Mouse (Mus musculus): ENCODE measurements around the gene Podn. TPM values are rescaled to one million over a fixed set of nuclear protein-coding genes. Genes with fewer than 3 reads are reported as not detected.
"Not testable (repeated sequence)": the region's sequence is repeated elsewhere in the genome, so short reads cannot be mapped to it uniquely, and the experiment has no call there.

Podn gene
- 0.19 and 0.85 TPM in 2 replicates for polyA plus RNA-seq (2014; fragmentation: Nextera tagmentation; extraction: Ambion mirVana)

DNA sequence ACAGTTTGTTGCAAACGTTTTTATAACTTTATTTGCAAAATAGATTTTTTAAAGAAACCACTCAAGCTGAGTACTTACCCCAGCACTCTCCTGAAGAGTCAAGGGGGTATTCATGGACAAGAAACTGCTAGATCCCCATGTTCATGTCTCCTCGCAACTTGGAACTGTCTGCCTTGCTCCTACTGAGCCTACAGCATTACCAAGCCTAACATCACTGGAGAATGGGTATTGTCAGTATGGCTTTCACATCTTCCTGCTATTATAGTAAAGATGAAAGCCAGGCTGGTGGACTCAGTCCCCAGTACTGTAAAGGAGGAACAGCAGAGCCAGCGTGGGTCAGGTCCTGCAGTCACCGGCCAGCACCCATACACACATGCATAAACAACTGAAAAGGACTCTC, at the start of gene Podn:
Gene Podn, minus strand, starts transcription at position 101 of the 400 bp plus-strand sequence.
- H3K36me3 ChIP-seq (ENCODE audit: control insufficient read depth, insufficient read depth, low read length) = no peaks in the 10 kb centered on the region
- no peaks in the 10 kb centered on the region for H3K9me3 ChIP-seq (replicated peaks; ENCODE audit: control insufficient read depth, low read length)
- DNase-seq (ENCODE audit: low spot score) = no peak
- H3K27ac ChIP-seq (ENCODE audit: low read depth, low read length) = no peak within 1 kb of the TSS
- WGBS = 82% methylated on average over 4 of the region's 4 CpGs
- no peaks in the 10 kb centered on the region for H3K4me1 ChIP-seq (ENCODE audit: control insufficient read depth, insufficient read depth, low read length)
- H3K27me3 ChIP-seq (replicated peaks; ENCODE audit: control insufficient read depth, insufficient read depth, low read length) = no peaks in the 10 kb centered on the region
- ATAC-seq = no peak
- no peak within 1 kb of the TSS for H3K9ac ChIP-seq (ENCODE audit: low read length)
- H3K4me2 ChIP-seq (ENCODE audit: low read length) = no peak within 1 kb of the TSS
- no peak within 1 kb of the TSS for H3K4me3 ChIP-seq (ENCODE audit: low read depth, low read length)

DNA sequence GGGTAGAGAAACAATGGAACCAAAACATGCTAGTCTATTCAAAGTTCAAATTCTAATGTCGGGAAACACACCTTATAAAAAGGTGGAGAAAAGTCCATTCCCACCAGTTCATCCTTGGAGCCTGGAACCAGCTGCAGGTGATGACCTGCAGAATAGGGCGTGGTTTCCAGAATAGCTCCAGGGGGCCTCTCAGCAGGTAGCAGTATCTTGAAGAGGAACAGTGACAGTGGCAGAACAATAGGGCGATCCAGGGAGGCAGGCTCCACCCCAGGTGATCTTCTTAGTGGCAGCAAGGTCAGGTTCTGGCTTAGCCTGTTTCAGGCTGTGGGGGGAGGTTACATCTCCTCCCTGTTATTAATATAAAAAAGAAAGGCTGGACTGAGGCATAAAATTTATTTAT, 49.3 kb upstream of the Podn start:
- H3K4me3 ChIP-seq (ENCODE audit: low read depth, low read length); H3K4me1 ChIP-seq (ENCODE audit: control insufficient read depth, insufficient read depth, low read length); DNase-seq (ENCODE audit: low spot score); H3K9me3 ChIP-seq (replicated peaks; ENCODE audit: control insufficient read depth, low read length); H3K27me3 ChIP-seq (replicated peaks; ENCODE audit: control insufficient read depth, insufficient read depth, low read length); H3K36me3 ChIP-seq (ENCODE audit: control insufficient read depth, insufficient read depth, low read length); H3K9ac ChIP-seq (ENCODE audit: low read length); ATAC-seq; H3K4me2 ChIP-seq (ENCODE audit: low read length); H3K27ac ChIP-seq (ENCODE audit: low read depth, low read length): not testable (repeated sequence)
- 46% methylated on average over 3 of the region's 3 CpGs for WGBS

DNA sequence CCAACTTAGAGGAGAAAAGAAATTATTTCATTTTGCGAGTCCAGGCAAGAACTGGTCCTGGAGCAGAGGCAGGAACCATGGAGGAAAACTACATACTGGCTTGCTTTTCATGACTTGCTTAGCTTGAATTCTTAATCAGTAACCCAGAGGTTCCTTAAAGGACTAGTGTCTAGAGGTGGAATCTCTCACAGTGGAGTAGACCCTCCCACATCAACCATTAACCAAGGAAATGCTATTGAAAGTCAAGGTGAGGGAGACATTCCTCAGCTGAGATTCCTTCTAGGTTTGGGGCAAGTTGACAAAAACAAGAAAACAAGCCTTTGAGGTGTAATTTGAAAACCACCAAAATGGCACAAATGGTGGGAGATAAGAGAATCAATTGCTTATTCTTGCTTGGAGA, 48.6 kb upstream of the Podn start, which contains the start of gene Scp2:
Gene Scp2, minus strand, starts transcription at position 119 of the 400 bp plus-strand sequence.
- 85% methylated on average over 1 of the region's 1 CpGs for WGBS
- Histone ChIP-seq H3K4me2 (ENCODE audit: low read length) (no peak within 1 kb of the TSS), H3K27me3 (replicated peaks; ENCODE audit: control insufficient read depth, insufficient read depth, low read length) (no peaks in the 10 kb centered on the region), H3K27ac (ENCODE audit: low read depth, low read length) (no peak within 1 kb of the TSS), H3K9ac (ENCODE audit: low read length) (no peak within 1 kb of the TSS), H3K4me3 (ENCODE audit: low read depth, low read length) (no peak within 1 kb of the TSS), H3K36me3 (ENCODE audit: control insufficient read depth, insufficient read depth, low read length) (no peaks in the 10 kb centered on the region), H3K9me3 (replicated peaks; ENCODE audit: control insufficient read depth, low read length) (no peaks in the 10 kb centered on the region), H3K4me1 (ENCODE audit: control insufficient read depth, insufficient read depth, low read length) (no peaks in the 10 kb centered on the region)
- DNase-seq (ENCODE audit: low spot score) (no peak), ATAC-seq (no peak)

DNA sequence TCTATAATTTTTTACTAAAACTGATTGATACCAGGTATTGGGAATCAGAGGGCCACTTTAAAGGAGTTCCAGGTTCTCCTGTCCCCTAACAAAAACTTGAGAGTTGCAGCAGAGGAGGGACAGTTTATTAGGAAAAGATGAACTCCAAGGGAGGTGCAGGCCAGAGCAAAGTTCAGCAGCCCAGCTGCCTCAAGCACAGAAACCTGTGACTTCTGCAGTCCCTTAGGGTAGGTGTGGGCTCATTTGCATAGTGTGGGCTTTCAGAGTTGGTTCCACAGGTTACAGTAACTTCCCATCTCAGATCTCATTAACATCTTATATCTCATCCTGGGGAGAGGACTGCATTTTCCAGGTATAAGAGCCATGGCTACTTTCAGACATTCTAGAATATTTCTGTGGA, 47.5 kb upstream of the Podn start:
- H3K9ac ChIP-seq (ENCODE audit: low read length) = no peak overlapping the region
- no peak for DNase-seq (ENCODE audit: low spot score)
- H3K4me3 ChIP-seq (ENCODE audit: low read depth, low read length) = no peak overlapping the region
- H3K9me3 ChIP-seq (replicated peaks; ENCODE audit: control insufficient read depth, low read length) = no peaks in the 10 kb centered on the region
- no peak overlapping the region for H3K4me2 ChIP-seq (ENCODE audit: low read length)
- H3K27me3 ChIP-seq (replicated peaks; ENCODE audit: control insufficient read depth, insufficient read depth, low read length) = no peaks in the 10 kb centered on the region
- H3K27ac ChIP-seq (ENCODE audit: low read depth, low read length) = no peak overlapping the region
- no peak for ATAC-seq
- no peaks in the 10 kb centered on the region for H3K36me3 ChIP-seq (ENCODE audit: control insufficient read depth, insufficient read depth, low read length)
- no peaks in the 10 kb centered on the region for H3K4me1 ChIP-seq (ENCODE audit: control insufficient read depth, insufficient read depth, low read length)

DNA sequence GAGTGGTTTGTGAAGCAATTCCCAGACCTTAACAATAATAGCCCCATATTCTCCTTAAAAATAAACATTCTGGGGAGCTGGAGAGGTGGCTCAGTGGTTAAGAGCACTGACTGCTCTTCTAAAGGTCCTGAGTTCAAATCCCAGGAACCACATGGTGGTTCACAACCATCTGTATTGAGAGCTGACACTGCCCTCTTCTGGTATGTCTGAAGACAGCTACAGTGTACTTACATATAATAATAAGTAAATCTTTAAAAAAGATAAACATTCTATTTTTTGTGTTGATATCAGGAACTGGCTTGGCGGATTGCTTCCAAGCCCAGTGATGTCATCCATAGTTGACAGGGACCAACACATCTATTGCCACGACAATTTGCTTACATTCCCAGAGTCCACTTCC, 46.9 kb upstream of the Podn start:
- not testable (repeated sequence) for H3K36me3 ChIP-seq (ENCODE audit: control insufficient read depth, insufficient read depth, low read length); H3K4me2 ChIP-seq (ENCODE audit: low read length); H3K27ac ChIP-seq (ENCODE audit: low read depth, low read length); H3K9ac ChIP-seq (ENCODE audit: low read length); ATAC-seq; H3K4me1 ChIP-seq (ENCODE audit: control insufficient read depth, insufficient read depth, low read length); H3K9me3 ChIP-seq (replicated peaks; ENCODE audit: control insufficient read depth, low read length); H3K4me3 ChIP-seq (ENCODE audit: low read depth, low read length); DNase-seq (ENCODE audit: low spot score); H3K27me3 ChIP-seq (replicated peaks; ENCODE audit: control insufficient read depth, insufficient read depth, low read length)
- WGBS = 88% methylated on average over 2 of the region's 2 CpGs

DNA sequence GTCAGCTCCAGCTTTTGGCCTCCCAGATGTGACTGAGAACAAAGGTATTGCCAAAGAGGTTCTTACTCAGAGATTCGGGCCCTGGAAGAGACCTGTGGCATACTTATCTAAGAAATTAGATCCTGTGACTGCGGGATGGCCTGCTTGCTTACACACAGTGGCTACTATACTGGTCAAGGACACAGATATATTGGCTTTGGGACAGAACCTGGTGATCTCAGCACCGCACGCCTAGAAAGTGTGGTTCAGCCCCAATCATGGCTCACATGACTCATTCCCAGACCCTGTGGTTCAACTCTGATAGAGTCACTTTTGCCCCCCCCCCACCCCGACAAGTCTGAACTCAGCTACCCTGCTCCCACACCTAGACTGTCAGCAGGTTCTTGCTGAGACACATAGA, 40.7 kb upstream of the Podn start:
- Histone ChIP-seq H3K36me3 (ENCODE audit: control insufficient read depth, insufficient read depth, low read length) (no peaks in the 10 kb centered on the region), H3K9me3 (replicated peaks; ENCODE audit: control insufficient read depth, low read length) (no peaks in the 10 kb centered on the region), H3K27me3 (replicated peaks; ENCODE audit: control insufficient read depth, insufficient read depth, low read length) (no peaks in the 10 kb centered on the region), H3K27ac (ENCODE audit: low read depth, low read length) (no peak overlapping the region), H3K9ac (ENCODE audit: low read length) (no peak overlapping the region), H3K4me2 (ENCODE audit: low read length) (no peak overlapping the region), H3K4me3 (ENCODE audit: low read depth, low read length) (no peak overlapping the region), H3K4me1 (ENCODE audit: control insufficient read depth, insufficient read depth, low read length) (no peaks in the 10 kb centered on the region)
- WGBS = 90% methylated on average over 5 of the region's 5 CpGs
- DNase-seq (ENCODE audit: low spot score) = no peak
- no peak for ATAC-seq

DNA sequence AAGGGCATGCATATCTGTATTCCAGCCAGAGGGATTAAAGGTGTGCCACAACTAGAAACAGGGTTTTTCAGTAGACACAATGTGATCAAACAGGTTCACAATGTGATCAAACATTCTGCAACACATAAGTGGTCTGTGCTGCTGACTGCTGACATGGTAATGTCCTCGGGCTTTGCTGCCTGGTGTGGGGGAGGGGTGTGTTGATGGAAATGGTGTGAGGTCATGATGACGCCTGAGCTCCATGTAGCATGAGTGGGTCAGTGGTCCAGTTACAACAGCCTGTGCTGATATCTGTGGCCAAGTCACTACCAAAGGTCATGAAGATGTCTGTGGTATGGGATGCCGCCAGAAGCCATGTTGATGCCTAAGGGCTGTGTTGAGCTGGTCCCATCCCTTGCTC, 34.2 kb upstream of the Podn start:
- no peaks in the 10 kb centered on the region for H3K4me1 ChIP-seq (ENCODE audit: control insufficient read depth, insufficient read depth, low read length)
- 83% methylated on average over 3 of the region's 3 CpGs for WGBS

DNA sequence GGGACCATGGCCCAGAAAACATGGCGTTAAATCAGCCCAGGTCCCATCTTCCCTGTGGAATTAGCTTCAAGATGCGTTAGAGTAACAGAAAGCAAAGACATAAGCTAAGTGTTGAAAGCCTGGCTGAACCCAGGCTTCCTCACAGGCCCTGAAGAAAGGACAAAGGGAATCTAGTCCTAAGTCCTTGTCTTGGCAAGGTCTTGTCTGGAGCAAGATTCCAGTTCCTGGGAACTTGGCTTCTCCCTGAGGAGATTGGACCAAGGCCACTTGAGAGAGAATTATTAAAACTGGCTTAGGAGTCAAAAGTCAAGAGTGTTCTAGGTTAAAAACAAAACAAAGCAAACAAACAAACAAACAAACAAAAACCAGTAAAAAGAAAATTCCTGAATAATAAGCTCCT, 32.1 kb upstream of the Podn start:
- DNase-seq (ENCODE audit: low spot score) (no peak), ATAC-seq (no peak)
- Histone ChIP-seq H3K9ac (ENCODE audit: low read length) (no peak overlapping the region), H3K4me2 (ENCODE audit: low read length) (no peak overlapping the region), H3K9me3 (replicated peaks; ENCODE audit: control insufficient read depth, low read length) (no peaks in the 10 kb centered on the region), H3K4me3 (ENCODE audit: low read depth, low read length) (no peak overlapping the region), H3K27me3 (replicated peaks; ENCODE audit: control insufficient read depth, insufficient read depth, low read length) (no peaks in the 10 kb centered on the region), H3K27ac (ENCODE audit: low read depth, low read length) (no peak overlapping the region), H3K4me1 (ENCODE audit: control insufficient read depth, insufficient read depth, low read length) (no peaks in the 10 kb centered on the region), H3K36me3 (ENCODE audit: control insufficient read depth, insufficient read depth, low read length) (no peaks in the 10 kb centered on the region)
- 93% methylated on average over 2 of the region's 2 CpGs for WGBS

More for the DNA sequence above, 34.2 kb upstream of the Podn start:
- ATAC-seq (no peak), DNase-seq (ENCODE audit: low spot score) (no peak)
- no peak overlapping the region for H3K27ac ChIP-seq (ENCODE audit: low read depth, low read length)
- H3K9me3 ChIP-seq (replicated peaks; ENCODE audit: control insufficient read depth, low read length) = no peaks in the 10 kb centered on the region
- no peaks in the 10 kb centered on the region for H3K27me3 ChIP-seq (replicated peaks; ENCODE audit: control insufficient read depth, insufficient read depth, low read length)
- no peaks in the 10 kb centered on the region for H3K36me3 ChIP-seq (ENCODE audit: control insufficient read depth, insufficient read depth, low read length)
- no peak overlapping the region for H3K4me2 ChIP-seq (ENCODE audit: low read length)
- no peak overlapping the region for H3K9ac ChIP-seq (ENCODE audit: low read length)
- no peak overlapping the region for H3K4me3 ChIP-seq (ENCODE audit: low read depth, low read length)

DNA sequence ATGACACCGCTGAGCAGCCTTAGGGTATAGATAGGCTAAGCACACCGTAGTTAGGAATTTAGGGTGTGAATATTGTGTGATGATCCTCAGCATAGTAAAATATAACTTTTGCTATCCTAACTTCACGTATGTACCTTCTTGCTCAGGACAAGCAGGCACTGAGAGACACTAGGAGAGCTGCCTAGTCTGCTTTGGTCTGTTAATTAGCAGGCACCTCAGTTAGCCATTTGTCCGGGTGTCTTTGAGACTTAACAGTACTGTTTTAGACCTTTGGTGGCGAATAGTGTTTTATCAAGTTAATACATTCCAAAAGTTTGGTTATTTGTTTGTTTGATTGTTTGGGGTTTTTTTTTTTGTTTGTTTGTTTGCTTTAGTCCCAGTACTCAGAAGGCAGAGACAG, 31.3 kb upstream of the Podn start:
- WGBS = 88% methylated on average over 5 of the region's 5 CpGs
- H3K9me3 ChIP-seq (replicated peaks; ENCODE audit: control insufficient read depth, low read length) = no peaks in the 10 kb centered on the region

More for the DNA sequence above, 31.3 kb upstream of the Podn start:
- no peak for DNase-seq (ENCODE audit: low spot score)
- Histone ChIP-seq H3K4me2 (ENCODE audit: low read length) (no peak overlapping the region), H3K36me3 (ENCODE audit: control insufficient read depth, insufficient read depth, low read length) (no peaks in the 10 kb centered on the region), H3K27me3 (replicated peaks; ENCODE audit: control insufficient read depth, insufficient read depth, low read length) (no peaks in the 10 kb centered on the region), H3K4me1 (ENCODE audit: control insufficient read depth, insufficient read depth, low read length) (no peaks in the 10 kb centered on the region), H3K9ac (ENCODE audit: low read length) (no peak overlapping the region), H3K4me3 (ENCODE audit: low read depth, low read length) (no peak overlapping the region), H3K27ac (ENCODE audit: low read depth, low read length) (no peak overlapping the region)
- no peak for ATAC-seq

Data from forebrain, embryonic 14.5 days (tissue).